Mouse (Mus musculus) forebrain, embryonic 12.5 days (tissue): ENCODE measurements at regions not wholly inside any gene's neighbourhood (a gene's known extent, or its start where the extent isn't known, plus 50 kb on each side); places are given as distances from the start of the nearest gene placed in this dataset.

Source experiments
- ATAC-seq: fragments of 200-750 bp; cut with Nextera tagmentation; 2 replicates; pipeline ENCODE4 v1.8.0; 2017; ENCODE audit warnings: moderate TSS enrichment; ENCODE audit not compliant: low FRiP score
- H3K27ac ChIP-seq: fragments of 300-500 bp; sonication (generic); 2 replicates; pipeline ENCODE4 v1.5.1; 2016; ENCODE audit warnings: mild to moderate bottlenecking
- H3K27me3 ChIP-seq: fragments of 300-500 bp; sonication (generic); 2 replicates; pipeline ENCODE4 v1.6.1; 2016; ENCODE audit warnings: mild to moderate bottlenecking
- H3K36me3 ChIP-seq: fragments of 300-500 bp; sonication (generic); replicated peaks from 2 replicates; pipeline ENCODE4 v1.6.1; 2016; ENCODE audit warnings: mild to moderate bottlenecking
- H3K4me1 ChIP-seq: fragments of 300-500 bp; sonication (generic); 2 replicates; pipeline ENCODE4 v1.6.1; 2016
- H3K4me2 ChIP-seq: fragments of 300-500 bp; sonication (generic); 2 replicates; pipeline ENCODE4 v1.6.1; 2016; ENCODE audit warnings: mild to moderate bottlenecking, moderate library complexity
- H3K4me3 ChIP-seq: fragments of 300-500 bp; sonication (generic); replicated peaks from 2 replicates; pipeline ENCODE4 v1.5.1; 2016; ENCODE audit warnings: mild to moderate bottlenecking
- H3K9ac ChIP-seq: fragments of 300-500 bp; sonication (generic); 2 replicates; pipeline ENCODE4 v1.6.1; 2016; ENCODE audit warnings: mild to moderate bottlenecking
- H3K9me3 ChIP-seq: fragments of 300-500 bp; sonication (generic); 2 replicates; pipeline ENCODE4 v1.6.1; 2016
- WGBS: fragments of 180-500 bp; shearing (Covaris S2); methylation state at CpG from one replicate; pipeline ENCODE4 v1.1.7; 2016; 5-methylcytosine and 5-hydroxymethylcytosine counted together

- Histone ChIP-seq H3K27ac (no peak overlapping the region), H3K9ac (no peak overlapping the region), H3K4me3 (no peak overlapping the region), H3K4me2 (no peak overlapping the region), H3K27me3 (no peaks in the 10 kb centered on the region), H3K9me3 (no peaks in the 10 kb centered on the region), H3K36me3 (no peaks in the 10 kb centered on the region), H3K4me1 (no peaks in the 10 kb centered on the region)
- no peak for ATAC-seq
- WGBS, result 94% methylated on average over 2 of the region's 2 CpGs
Observed at GRCm38 (mm10) chr8:90115436-90115835, 232.7 kb downstream of the Tox3 start.

GRCm38 (mm10) chr8:90100509-90100908 lies 247.6 kb downstream of the Tox3 start:
- Histone ChIP-seq H3K4me2 (no peak overlapping the region), H3K9ac (no peak overlapping the region), H3K4me3 (no peak overlapping the region), H3K9me3 (no peaks in the 10 kb centered on the region), H3K27ac (no peak overlapping the region), H3K27me3 (no peaks in the 10 kb centered on the region), H3K4me1 (no peaks in the 10 kb centered on the region), H3K36me3 (no peaks in the 10 kb centered on the region)
- ATAC-seq, result no peak
- WGBS, result 91% methylated on average over 6 of the region's 6 CpGs

GRCm38 (mm10) chr8:90082630-90083029 lies 265.5 kb downstream of the Tox3 start:
- WGBS, result 78% methylated on average over 5 of the region's 5 CpGs
- no peaks in the 10 kb centered on the region for H3K36me3 ChIP-seq

GRCm38 (mm10) chr8:90076381-90076780 lies 271.8 kb downstream of the Tox3 start:
- peak; percentile 94 for ATAC-seq
- H3K27ac ChIP-seq, result peak overlapping the region; percentile 88
- H3K4me2 ChIP-seq, result peak overlapping the region; percentile 8; the same call in 1 of the 2 replicates
- no peaks in the 10 kb centered on the region for H3K9me3 ChIP-seq
- H3K36me3 ChIP-seq, result no peaks in the 10 kb centered on the region
- H3K4me3 ChIP-seq, result no peak overlapping the region
- no peak overlapping the region for H3K9ac ChIP-seq
- no peaks in the 10 kb centered on the region for H3K27me3 ChIP-seq
- H3K4me1 ChIP-seq, result peaks cover 24% of the 10 kb centered on the region

More at GRCm38 (mm10) chr8:90082630-90083029, 265.5 kb downstream of the Tox3 start:
- H3K4me1 ChIP-seq, result peaks cover 4% of the 10 kb centered on the region; the same call in 1 of the 2 replicates
- H3K27ac ChIP-seq, result no peak overlapping the region
- H3K27me3 ChIP-seq, result no peaks in the 10 kb centered on the region
- H3K9ac ChIP-seq, result no peak overlapping the region
- H3K9me3 ChIP-seq, result 0 out of 2 replicates have a peak, but pooled peaks cover 6% of the 10 kb centered on the region
- H3K4me3 ChIP-seq, result no peak overlapping the region
- no peak overlapping the region for H3K4me2 ChIP-seq
- ATAC-seq, result no peak

- Histone ChIP-seq H3K27me3 (no peaks in the 10 kb centered on the region), H3K9ac (no peak overlapping the region), H3K4me3 (no peak overlapping the region), H3K4me2 (0 out of 2 replicates have a peak overlapping the region, but pooled peaks have one; percentile 6), H3K4me1 (peaks cover 29% of the 10 kb centered on the region), H3K27ac (peak overlapping the region; percentile 88), H3K9me3 (no peaks in the 10 kb centered on the region), H3K36me3 (no peaks in the 10 kb centered on the region)
- peak; percentile 37; the same call in 1 of the 2 replicates for ATAC-seq
- 20% methylated on average over 5 of the region's 5 CpGs for WGBS
Observed at GRCm38 (mm10) chr8:90075796-90076195, 272.3 kb downstream of the Tox3 start.

GRCm38 (mm10) chr8:90070006-90070405 lies 278.1 kb downstream of the Tox3 start:
- Histone ChIP-seq H3K4me2 (peak overlapping the region; percentile 34), H3K27me3 (no peaks in the 10 kb centered on the region), H3K9me3 (no peaks in the 10 kb centered on the region), H3K36me3 (no peaks in the 10 kb centered on the region), H3K4me1 (peaks cover 33% of the 10 kb centered on the region), H3K9ac (no peak overlapping the region), H3K27ac (peak overlapping the region; percentile 79), H3K4me3 (no peak overlapping the region)
- ATAC-seq, result no peak; the same call in 1 of the 2 replicates
- 22% methylated on average over 5 of the region's 5 CpGs for WGBS

- Histone ChIP-seq H3K36me3 (no peaks in the 10 kb centered on the region), H3K9me3 (no peaks in the 10 kb centered on the region), H3K4me2 (peak overlapping the region; percentile 34), H3K4me1 (peaks cover 38% of the 10 kb centered on the region), H3K9ac (no peak overlapping the region), H3K27ac (peak overlapping the region; percentile 54), H3K27me3 (no peaks in the 10 kb centered on the region), H3K4me3 (no peak overlapping the region)
- ATAC-seq, result peak; percentile 73
- 7% methylated on average over 10 of the region's 10 CpGs for WGBS
Observed at GRCm38 (mm10) chr8:90069411-90069993, 278.6 kb downstream of the Tox3 start.

- Histone ChIP-seq H3K27me3 (no peaks in the 10 kb centered on the region), H3K27ac (0 out of 2 replicates have a peak overlapping the region, but pooled peaks have one; percentile 31), H3K36me3 (no peaks in the 10 kb centered on the region), H3K4me3 (no peak overlapping the region), H3K9me3 (no peaks in the 10 kb centered on the region), H3K4me1 (peaks cover 43% of the 10 kb centered on the region), H3K9ac (no peak overlapping the region), H3K4me2 (no peak overlapping the region)
- WGBS, result 35% methylated on average over 4 of the region's 4 CpGs
- no peak for ATAC-seq
Observed at GRCm38 (mm10) chr8:90068441-90068840, 279.7 kb downstream of the Tox3 start.

GRCm38 (mm10) chr8:90064381-90064780 lies 283.8 kb downstream of the Tox3 start:
- H3K9me3 ChIP-seq, result 0 out of 2 replicates have a peak, but pooled peaks cover 4% of the 10 kb centered on the region
- no peak overlapping the region for H3K9ac ChIP-seq
- peaks cover 24% of the 10 kb centered on the region for H3K4me1 ChIP-seq
- no peaks in the 10 kb centered on the region for H3K36me3 ChIP-seq
- no peak overlapping the region for H3K4me3 ChIP-seq
- no peak overlapping the region for H3K27ac ChIP-seq
- no peak for ATAC-seq
- WGBS, result 42% methylated on average over 6 of the region's 6 CpGs
- H3K4me2 ChIP-seq, result no peak overlapping the region
- H3K27me3 ChIP-seq, result no peaks in the 10 kb centered on the region

- Histone ChIP-seq H3K27ac (no peak overlapping the region), H3K36me3 (no peaks in the 10 kb centered on the region), H3K9ac (no peak overlapping the region), H3K4me1 (peaks cover 23% of the 10 kb centered on the region), H3K27me3 (no peaks in the 10 kb centered on the region), H3K4me2 (no peak overlapping the region), H3K9me3 (0 out of 2 replicates have a peak, but pooled peaks cover 4% of the 10 kb centered on the region), H3K4me3 (no peak overlapping the region)
- no peak for ATAC-seq
- WGBS, result 100% methylated on average over 1 of the region's 1 CpGs
Observed at GRCm38 (mm10) chr8:90063291-90063690, 284.9 kb downstream of the Tox3 start.

GRCm38 (mm10) chr8:90058631-90059166 lies 289.4 kb downstream of the Tox3 start:
- H3K27me3 ChIP-seq, result no peaks in the 10 kb centered on the region
- H3K4me2 ChIP-seq, result no peak overlapping the region
- H3K36me3 ChIP-seq, result no peaks in the 10 kb centered on the region
- no peak overlapping the region for H3K4me3 ChIP-seq
- ATAC-seq, result peak; percentile 73
- H3K4me1 ChIP-seq, result peaks cover 11% of the 10 kb centered on the region; the same call in 1 of the 2 replicates
- peak overlapping the region; percentile 78 for H3K27ac ChIP-seq
- H3K9ac ChIP-seq, result no peak overlapping the region
- H3K9me3 ChIP-seq, result 0 out of 2 replicates have a peak, but pooled peaks cover 4% of the 10 kb centered on the region
- WGBS, result 47% methylated on average over 9 of the region's 9 CpGs

GRCm38 (mm10) chr8:90056331-90056730 lies 291.8 kb downstream of the Tox3 start:
- Histone ChIP-seq H3K36me3 (no peaks in the 10 kb centered on the region), H3K27me3 (no peaks in the 10 kb centered on the region), H3K9me3 (no peaks in the 10 kb centered on the region), H3K4me3 (no peak overlapping the region), H3K4me2 (no peak overlapping the region), H3K4me1 (peaks cover 11% of the 10 kb centered on the region; the same call in 1 of the 2 replicates), H3K9ac (no peak overlapping the region), H3K27ac (no peak overlapping the region)
- 87% methylated on average over 1 of the region's 1 CpGs for WGBS
- ATAC-seq, result no peak

- Histone ChIP-seq H3K36me3 (no peaks in the 10 kb centered on the region), H3K9ac (no peak overlapping the region), H3K27ac (no peak overlapping the region), H3K4me2 (no peak overlapping the region), H3K4me3 (no peak overlapping the region), H3K9me3 (no peaks in the 10 kb centered on the region), H3K27me3 (peaks cover 3% of the 10 kb centered on the region; the same call in 1 of the 2 replicates), H3K4me1 (peaks cover 6% of the 10 kb centered on the region; the same call in 1 of the 2 replicates)
- WGBS, result 31% methylated on average over 9 of the region's 9 CpGs
- no peak for ATAC-seq
Observed at GRCm38 (mm10) chr8:90046779-90047178, 301.4 kb downstream of the Tox3 start.
